Mouse (Mus musculus): Measurements from ENCODE around the gene Rab37. TPM values are rescaled to one million over a fixed set of nuclear protein-coding genes. Genes with fewer than 3 reads are reported as not detected.
A peak's percentile ranks its signal among the peaks of the same experiment; 100 is the strongest.

Gene Rab37
- polyA plus RNA-seq, 1 experiment from 2014 or later, result 0.93 TPM

DNA sequence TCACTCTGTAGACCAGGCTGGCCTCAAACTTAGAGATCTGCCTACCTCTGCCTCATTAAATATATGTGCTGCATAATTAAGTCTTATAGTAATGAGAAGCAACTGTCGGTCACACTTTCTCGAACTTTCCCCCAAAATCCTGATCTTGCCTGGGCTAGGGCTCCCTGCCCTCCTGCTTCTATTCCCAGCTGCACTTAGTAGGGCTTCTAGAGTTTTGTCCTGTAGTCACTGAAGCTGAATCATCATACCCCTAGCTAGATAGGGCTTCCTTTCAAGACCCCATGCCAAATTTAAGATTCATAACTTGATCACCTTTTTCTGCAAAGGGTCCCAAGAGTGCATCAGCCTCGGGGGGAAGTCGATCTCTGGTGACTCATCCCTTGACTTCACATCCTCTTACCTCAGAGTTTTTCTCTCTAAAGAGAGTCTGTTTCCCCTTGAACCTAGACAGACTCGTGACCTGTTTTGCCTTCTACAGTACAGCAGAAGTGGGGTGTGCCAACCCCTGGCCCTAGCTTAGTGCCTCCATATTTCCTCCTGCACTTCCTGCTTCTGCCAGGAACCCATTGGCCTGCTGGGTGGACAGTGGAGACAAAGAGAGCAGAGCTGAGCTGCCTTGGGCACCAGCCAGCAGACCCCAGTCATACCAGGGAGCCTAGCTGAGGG is 47.5 kb downstream of the Rab37 start:
- Histone ChIP-seq H3K36me3 (no peaks in the 10 kb centered on the region), H3K4me3 (replicated peaks) (no peak overlapping the region), H3K9me3 (replicated peaks) (no peaks in the 10 kb centered on the region), H3K9ac (replicated peaks) (no peak overlapping the region), H3K4me1 (no peaks in the 10 kb centered on the region), H3K27ac (replicated peaks) (no peak overlapping the region), H3K27me3 (replicated peaks) (no peaks in the 10 kb centered on the region), H3K4me2 (no peak overlapping the region)
- WGBS, result 83% methylated on average over 5 of the region's 5 CpGs
- no peak for ATAC-seq (ENCODE audit: low FRiP score)

DNA sequence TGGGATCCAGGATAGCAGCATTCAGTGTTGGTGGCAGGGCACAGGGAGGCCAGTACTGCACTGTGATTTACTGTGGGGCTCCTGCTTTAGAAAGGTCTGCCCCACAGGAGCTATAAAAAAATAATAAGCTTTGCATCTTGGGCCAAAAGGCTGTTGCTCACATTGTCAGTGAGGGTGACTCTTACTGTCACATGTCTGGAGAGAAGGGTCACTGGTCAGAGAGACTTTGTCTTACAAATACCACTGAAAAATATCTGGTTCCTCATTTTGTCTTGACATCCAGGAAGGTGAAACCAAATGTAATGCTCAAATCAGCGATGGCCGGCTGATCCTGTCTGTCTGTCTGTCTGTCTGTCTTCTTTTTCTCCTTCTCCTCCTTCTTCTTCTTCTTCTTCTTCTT is 50.7 kb downstream of the Rab37 start:
- no peaks in the 10 kb centered on the region for H3K27me3 ChIP-seq (replicated peaks)
- H3K4me1 ChIP-seq, result no peaks in the 10 kb centered on the region
- ATAC-seq (ENCODE audit: low FRiP score), result no peak
- H3K9me3 ChIP-seq (replicated peaks), result no peaks in the 10 kb centered on the region
- no peak overlapping the region for H3K9ac ChIP-seq (replicated peaks)
- H3K36me3 ChIP-seq, result no peaks in the 10 kb centered on the region
- no peak overlapping the region for H3K27ac ChIP-seq (replicated peaks)
- no peak overlapping the region for H3K4me2 ChIP-seq
- H3K4me3 ChIP-seq (replicated peaks), result no peak overlapping the region
- WGBS, result 94% methylated on average over 2 of the region's 2 CpGs

DNA sequence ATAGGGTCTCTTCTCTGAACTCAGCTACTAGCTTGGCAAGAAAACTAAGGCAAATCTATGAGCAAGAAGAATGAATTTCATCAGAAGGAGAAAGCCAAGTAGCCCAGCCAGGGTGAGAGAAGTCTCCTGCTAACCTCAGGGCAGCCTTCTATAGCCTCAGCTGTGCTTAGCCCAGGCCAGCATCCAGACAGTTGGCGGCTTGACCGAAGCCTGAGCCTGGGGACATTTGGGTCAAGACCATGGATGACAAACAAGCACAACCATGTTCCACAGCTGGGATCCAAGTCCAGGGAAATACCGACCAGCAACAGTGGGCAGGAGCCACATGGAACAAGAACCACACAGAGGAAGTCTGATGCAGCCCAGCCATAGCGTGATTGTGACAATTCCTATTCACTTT is 56.6 kb downstream of the Rab37 start:
- Histone ChIP-seq H3K4me2 (no peak overlapping the region), H3K9me3 (replicated peaks) (no peaks in the 10 kb centered on the region), H3K4me3 (replicated peaks) (no peak overlapping the region), H3K27ac (replicated peaks) (no peak overlapping the region), H3K36me3 (no peaks in the 10 kb centered on the region), H3K27me3 (replicated peaks) (peaks cover 2% of the 10 kb centered on the region; the same call in 1 of the 2 replicates), H3K4me1 (peaks cover 13% of the 10 kb centered on the region), H3K9ac (replicated peaks) (no peak overlapping the region)
- ATAC-seq (ENCODE audit: low FRiP score), result no peak
- WGBS, result 85% methylated on average over 4 of the region's 4 CpGs

DNA sequence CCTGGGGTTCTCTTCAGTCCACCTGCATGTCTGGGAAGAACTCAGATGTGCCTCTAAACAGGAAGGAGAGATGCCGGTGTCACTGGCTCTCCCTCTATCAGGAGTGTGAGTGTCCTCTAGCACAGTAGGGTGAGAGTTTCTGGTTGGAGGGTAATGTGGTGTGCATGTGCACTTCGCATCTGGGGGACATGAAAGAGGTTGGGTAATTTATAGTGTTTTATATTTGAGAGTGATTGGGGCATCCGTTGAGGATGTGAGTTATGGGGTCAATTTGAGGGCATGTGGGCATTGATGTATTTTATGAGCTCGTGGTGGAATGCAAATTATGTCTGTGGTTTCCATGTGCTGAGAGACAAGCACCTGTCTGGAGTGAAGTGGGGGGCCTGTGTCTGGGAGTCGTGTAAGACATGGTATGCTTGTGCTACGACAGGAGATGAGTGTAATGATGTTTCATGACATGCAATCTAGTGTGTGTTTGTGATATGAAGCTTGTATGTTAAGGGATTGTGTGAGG is 59.6 kb downstream of the Rab37 start:
- Histone ChIP-seq H3K4me2 (no peak overlapping the region), H3K4me3 (replicated peaks) (no peak overlapping the region), H3K36me3 (no peaks in the 10 kb centered on the region), H3K9me3 (replicated peaks) (no peaks in the 10 kb centered on the region), H3K27ac (replicated peaks) (no peak overlapping the region), H3K9ac (replicated peaks) (no peak overlapping the region), H3K4me1 (peaks cover 21% of the 10 kb centered on the region), H3K27me3 (replicated peaks) (peaks cover 29% of the 10 kb centered on the region)
- WGBS, result 51% methylated on average over 6 of the region's 6 CpGs
- no peak for ATAC-seq (ENCODE audit: low FRiP score)

DNA sequence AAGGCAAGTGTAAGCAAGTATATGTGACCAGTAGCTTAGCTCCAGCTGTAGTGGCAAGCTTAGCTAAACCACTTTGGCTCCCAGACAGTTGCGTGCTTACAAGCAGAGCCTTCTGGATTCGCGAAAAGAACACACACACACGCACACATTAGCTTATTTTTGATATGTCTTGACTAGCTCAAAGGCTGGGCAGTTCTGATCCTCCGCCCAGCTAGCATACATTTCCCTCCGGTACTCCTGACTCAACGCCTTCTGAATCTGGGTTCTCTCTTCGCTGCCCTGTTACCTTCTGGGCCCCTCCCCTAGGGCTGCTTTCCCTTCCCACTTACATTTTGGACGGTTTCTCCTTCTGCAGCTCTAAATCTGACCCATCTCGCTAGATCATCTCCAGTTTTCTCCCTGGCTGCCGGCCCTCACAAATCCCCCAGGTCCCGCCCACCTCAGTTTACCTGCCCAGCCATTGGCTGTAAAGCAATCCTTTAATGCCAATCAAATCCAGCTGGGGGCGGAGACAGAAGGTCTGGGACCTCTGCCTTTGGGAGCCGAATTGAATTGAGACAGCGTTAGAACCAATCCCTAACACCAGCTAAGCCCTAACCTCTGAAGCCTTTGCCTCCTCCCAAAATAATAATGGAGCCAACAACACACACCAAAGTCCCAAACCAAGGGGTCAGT is 60.7 kb downstream of the Rab37 start:
- Histone ChIP-seq H3K36me3 (no peaks in the 10 kb centered on the region), H3K27ac (replicated peaks) (0 out of 2 replicates have a peak overlapping the region, but pooled peaks have one; percentile 11), H3K9me3 (replicated peaks) (no peaks in the 10 kb centered on the region), H3K4me1 (peaks cover 21% of the 10 kb centered on the region), H3K4me3 (replicated peaks) (peak overlapping the region; percentile 39), H3K9ac (replicated peaks) (peak overlapping the region; percentile 41), H3K27me3 (replicated peaks) (peaks cover 39% of the 10 kb centered on the region), H3K4me2 (peak overlapping the region; percentile 57)
- peak; percentile 84 for ATAC-seq (ENCODE audit: low FRiP score)
- 9% methylated on average over 15 of the region's 15 CpGs for WGBS

DNA sequence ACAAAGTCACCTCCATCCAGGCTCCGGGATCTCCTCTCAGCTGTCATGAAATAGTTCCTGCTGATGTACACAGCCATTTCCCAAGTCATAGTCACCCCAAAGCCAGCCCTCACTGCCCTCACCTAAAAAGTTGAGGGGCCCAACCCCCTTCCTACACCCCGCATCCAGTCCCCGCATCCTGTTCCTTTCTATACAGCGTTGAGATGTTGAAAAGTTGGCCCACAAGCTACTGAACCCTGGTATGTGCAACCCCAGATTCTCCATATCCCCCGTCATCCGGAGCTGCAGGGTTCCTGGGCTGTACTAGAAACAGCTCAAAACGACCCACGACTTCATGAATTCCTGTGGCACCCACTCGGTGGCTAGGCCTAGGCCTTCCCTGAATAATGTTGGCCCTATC is 61.9 kb downstream of the Rab37 start:
- Histone ChIP-seq H3K9ac (replicated peaks) (no peak overlapping the region), H3K4me3 (replicated peaks) (no peak overlapping the region), H3K4me1 (peaks cover 24% of the 10 kb centered on the region), H3K27ac (replicated peaks) (no peak overlapping the region), H3K27me3 (replicated peaks) (peaks cover 47% of the 10 kb centered on the region), H3K36me3 (no peaks in the 10 kb centered on the region), H3K9me3 (replicated peaks) (no peaks in the 10 kb centered on the region), H3K4me2 (no peak overlapping the region)
- 80% methylated on average over 9 of the region's 9 CpGs for WGBS
- no peak for ATAC-seq (ENCODE audit: low FRiP score)

DNA sequence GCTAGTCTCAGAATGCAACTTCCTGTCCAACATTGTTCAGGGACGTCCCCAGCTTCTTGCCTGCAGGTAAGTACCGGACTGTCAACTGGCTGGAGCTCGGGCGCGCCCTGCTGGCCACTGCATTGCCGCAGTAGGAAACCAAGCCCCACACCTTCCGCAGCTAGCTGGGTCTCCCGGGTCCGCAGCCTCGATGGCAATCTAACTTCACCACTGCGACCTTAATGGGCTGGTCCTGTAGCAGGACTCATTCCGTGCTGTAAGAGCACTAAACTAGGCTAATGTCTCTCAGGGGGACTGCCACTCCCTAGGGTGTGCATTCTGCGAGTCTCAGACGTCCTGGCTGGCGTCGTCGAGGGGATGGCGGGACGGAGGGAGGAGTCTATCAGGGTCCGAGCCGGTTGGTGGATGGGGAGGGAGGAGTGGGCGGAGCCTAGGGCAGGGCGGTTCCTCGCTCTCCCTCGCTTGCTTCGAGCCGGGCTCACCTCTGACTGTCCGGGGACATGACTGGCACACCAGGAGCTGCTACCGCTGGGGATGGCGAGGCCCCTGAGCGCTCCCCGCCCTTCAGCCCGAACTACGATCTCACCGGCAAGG is 62.6 kb downstream of the Rab37 start:
- H3K36me3 ChIP-seq, result no peaks in the 10 kb centered on the region
- H3K9ac ChIP-seq (replicated peaks), result no peak overlapping the region
- ATAC-seq (ENCODE audit: low FRiP score), result peak; percentile 52; the same call in 1 of the 2 replicates
- peaks cover 47% of the 10 kb centered on the region for H3K27me3 ChIP-seq (replicated peaks)
- no peaks in the 10 kb centered on the region for H3K9me3 ChIP-seq (replicated peaks)
- peaks cover 25% of the 10 kb centered on the region for H3K4me1 ChIP-seq
- under 1% methylated on average over 31 of the region's 35 CpGs for WGBS
- H3K4me2 ChIP-seq, result peak overlapping the region; percentile 52
- no peak overlapping the region for H3K27ac ChIP-seq (replicated peaks)
- peak overlapping the region; percentile 29 for H3K4me3 ChIP-seq (replicated peaks)

DNA sequence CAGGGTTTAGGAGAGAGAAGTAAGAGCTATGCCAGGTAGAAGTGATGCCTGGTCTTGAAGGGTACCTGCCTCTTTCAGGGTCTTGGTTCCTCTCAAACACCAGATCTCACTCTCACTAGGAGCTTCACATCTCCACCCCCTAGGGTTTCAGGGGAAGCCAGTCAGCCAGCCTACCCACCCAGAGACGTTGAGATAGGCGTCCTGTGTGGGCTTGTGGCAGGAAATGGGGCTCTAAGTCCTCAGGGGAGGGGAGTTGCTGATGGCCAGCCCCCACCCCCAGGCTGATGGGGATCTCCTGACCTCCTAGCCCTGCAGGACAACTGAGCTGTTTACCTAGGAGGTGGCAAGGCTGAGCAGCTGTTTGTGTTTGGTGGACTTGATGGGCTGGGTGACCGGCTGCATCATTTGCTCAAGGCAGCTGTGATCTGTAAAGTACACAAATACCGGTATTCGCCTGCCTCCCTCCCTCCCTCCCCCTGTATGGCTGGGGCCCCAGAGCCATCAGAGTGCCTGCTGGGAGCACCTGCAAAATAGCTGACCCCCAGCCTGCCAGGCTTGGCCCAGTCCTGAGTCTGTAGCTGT is 63.9 kb downstream of the Rab37 start:
- H3K36me3 ChIP-seq, result no peaks in the 10 kb centered on the region
- no peak overlapping the region for H3K27ac ChIP-seq (replicated peaks)
- 11% methylated on average over 5 of the region's 5 CpGs for WGBS
- H3K4me2 ChIP-seq, result no peak overlapping the region
- peaks cover 47% of the 10 kb centered on the region for H3K27me3 ChIP-seq (replicated peaks)
- ATAC-seq (ENCODE audit: low FRiP score), result no peak
- no peak overlapping the region for H3K9ac ChIP-seq (replicated peaks)
- no peak overlapping the region for H3K4me3 ChIP-seq (replicated peaks)
- no peaks in the 10 kb centered on the region for H3K9me3 ChIP-seq (replicated peaks)
- H3K4me1 ChIP-seq, result peaks cover 25% of the 10 kb centered on the region

DNA sequence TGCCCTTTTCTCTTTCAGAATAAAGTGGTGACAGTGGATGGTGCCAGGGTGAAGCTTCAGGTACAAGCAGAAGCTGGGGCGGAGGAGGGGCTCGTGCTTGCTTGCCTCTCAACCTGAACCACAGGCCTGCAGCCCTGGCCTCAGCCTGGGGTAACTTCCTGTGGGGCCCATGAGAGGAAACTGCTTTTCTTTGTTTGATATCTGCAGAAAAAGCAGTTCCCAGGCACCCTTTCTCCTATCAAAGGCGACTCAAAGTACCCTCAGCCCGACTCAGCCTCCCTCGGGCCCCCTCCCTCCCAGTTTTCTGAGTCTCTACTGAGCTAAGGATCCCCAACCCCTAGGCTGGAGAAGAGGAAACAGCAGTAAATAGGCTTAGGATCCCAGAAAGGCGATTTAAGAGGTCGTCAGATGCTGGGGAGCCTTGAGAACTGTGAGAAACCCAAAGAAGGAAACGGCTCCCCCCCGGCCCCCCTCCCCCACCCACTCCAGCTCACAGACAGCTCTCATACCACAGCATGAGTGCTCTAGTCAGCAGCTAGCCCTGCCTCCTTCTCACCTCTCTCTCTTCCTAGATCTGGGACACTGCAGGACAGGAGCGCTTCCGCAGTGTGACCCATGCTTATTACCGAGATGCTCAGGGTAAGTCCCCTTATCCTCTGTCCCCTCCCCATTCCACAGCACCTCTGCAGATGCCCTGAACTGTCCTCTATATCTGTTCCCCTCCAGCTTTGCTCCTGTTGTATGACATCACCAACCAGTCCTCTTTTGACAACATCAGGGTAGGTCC is 66.9 kb downstream of the Rab37 start:
- ATAC-seq (ENCODE audit: low FRiP score), result no peak
- Histone ChIP-seq H3K4me2 (no peak overlapping the region), H3K27me3 (replicated peaks) (peaks cover 63% of the 10 kb centered on the region), H3K36me3 (no peaks in the 10 kb centered on the region), H3K9ac (replicated peaks) (no peak overlapping the region), H3K4me3 (replicated peaks) (no peak overlapping the region), H3K4me1 (peaks cover 22% of the 10 kb centered on the region), H3K9me3 (replicated peaks) (no peaks in the 10 kb centered on the region), H3K27ac (replicated peaks) (no peak overlapping the region)
- WGBS, result 34% methylated on average over 12 of the region's 12 CpGs

DNA sequence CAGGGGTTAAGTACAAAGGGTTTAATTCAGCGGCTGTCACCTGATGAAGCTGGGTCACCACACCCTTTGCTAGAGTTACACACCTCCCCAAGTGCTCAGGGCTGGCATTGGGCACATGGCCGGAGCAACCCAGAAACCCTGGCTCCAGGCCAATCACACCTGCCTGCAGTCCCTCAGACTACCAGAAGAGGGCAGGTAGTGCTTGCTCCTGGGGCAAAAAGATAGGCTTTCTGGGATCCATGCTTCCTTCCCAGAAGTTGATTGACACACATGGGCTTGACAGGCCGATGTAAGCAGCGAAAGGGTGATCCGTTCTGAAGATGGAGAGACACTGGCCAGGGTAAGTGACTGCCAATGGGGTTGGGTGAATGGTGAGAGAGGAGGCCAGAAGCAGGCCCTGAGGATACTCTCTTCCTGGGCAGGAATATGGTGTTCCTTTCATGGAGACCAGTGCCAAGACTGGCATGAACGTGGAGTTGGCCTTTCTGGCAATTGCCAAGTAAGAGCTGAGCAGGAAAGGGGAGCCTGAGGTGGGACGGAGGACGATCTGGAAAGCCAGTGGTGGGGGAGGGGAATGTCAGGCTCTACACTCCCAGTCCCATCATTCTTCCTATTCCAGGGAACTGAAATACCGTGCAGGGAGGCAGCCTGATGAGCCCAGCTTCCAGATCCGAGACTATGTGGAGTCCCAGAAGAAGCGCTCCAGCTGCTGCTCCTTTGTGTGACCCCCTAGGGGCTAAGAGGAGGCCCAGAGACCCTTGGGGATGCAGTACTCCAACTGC is 69.0 kb downstream of the Rab37 start:
- no peak overlapping the region for H3K27ac ChIP-seq (replicated peaks)
- peaks cover 34% of the 10 kb centered on the region for H3K4me1 ChIP-seq
- 54% methylated on average over 11 of the region's 11 CpGs for WGBS
- ATAC-seq (ENCODE audit: low FRiP score), result no peak
- H3K4me3 ChIP-seq (replicated peaks), result no peak overlapping the region
- H3K27me3 ChIP-seq (replicated peaks), result peaks cover 64% of the 10 kb centered on the region
- H3K36me3 ChIP-seq, result no peaks in the 10 kb centered on the region
- H3K9me3 ChIP-seq (replicated peaks), result no peaks in the 10 kb centered on the region
- no peak overlapping the region for H3K4me2 ChIP-seq
- no peak overlapping the region for H3K9ac ChIP-seq (replicated peaks)
